Mouse (Mus musculus) forebrain, embryonic 10.5 days (tissue): ENCODE results near the gene Hoxa9. TPM values are rescaled to one million over a fixed set of nuclear protein-coding genes. Genes with fewer than 3 reads are reported as not detected.

Source experiments
- DNase-seq: peaks from one replicate; pipeline ENCODE4 v3.0.0-alpha.2; 2017; ENCODE audit warnings: low spot score; ENCODE audit errors: extremely low spot score
- H3K27ac ChIP-seq: fragments of 300-500 bp; sonication (generic); 2 replicates; pipeline ENCODE4 v1.5.1; 2016; ENCODE audit warnings: mild to moderate bottlenecking
- H3K27me3 ChIP-seq: fragments of 300-500 bp; sonication (generic); 2 replicates; pipeline ENCODE4 v1.6.1; 2016; ENCODE audit warnings: mild to moderate bottlenecking; ENCODE audit not compliant: poor library complexity, severe bottlenecking
- H3K36me3 ChIP-seq: fragments of 300-500 bp; sonication (generic); replicated peaks from 2 replicates; pipeline ENCODE4 v1.6.1; 2016; ENCODE audit warnings: mild to moderate bottlenecking, moderate library complexity
- H3K4me1 ChIP-seq: fragments of 300-500 bp; sonication (generic); 2 replicates; pipeline ENCODE4 v1.6.1; 2016
- H3K4me3 ChIP-seq: fragments of 300-500 bp; sonication (generic); 2 replicates; pipeline ENCODE4 v1.5.1; 2016; ENCODE audit warnings: mild to moderate bottlenecking, moderate library complexity
- H3K9me3 ChIP-seq: fragments of 300-500 bp; sonication (generic); 2 replicates; pipeline ENCODE4 v1.6.1; 2016; ENCODE audit warnings: mild to moderate bottlenecking, moderate library complexity
- WGBS: fragments of 180-500 bp; shearing (Covaris S2); methylation state at CpG from one replicate; pipeline ENCODE4 v1.1.7; 2016; 5-methylcytosine and 5-hydroxymethylcytosine counted together
- polyA plus RNA-seq: library from polyadenylated mRNA; unstranded; fragments of >200 nt; fragmentation: Nextera tagmentation; extraction: Ambion mirVana; gene quantifications from 2 replicates; pipeline ENCODE4 v1.2.1, GENCODE M21; 2016

The Hoxa9 gene
- not detected in 2 replicates for polyA plus RNA-seq

GRCm38 (mm10) chr6:52230516-52231165 is at the start of gene Hoxa9:
Hoxa9 (minus strand) TSS chr6:52231089.
- Histone ChIP-seq H3K36me3 (no peaks in the 10 kb centered on the region), H3K27me3 (peaks cover 100% of the 10 kb centered on the region), H3K4me3 (no peak within 1 kb of the TSS), H3K27ac (no peak within 1 kb of the TSS), H3K9me3 (no peaks in the 10 kb centered on the region), H3K4me1 (peaks cover 17% of the 10 kb centered on the region)
- no peak for DNase-seq
- WGBS, result 2% methylated on average over 21 of the region's 36 CpGs

- Histone ChIP-seq H3K27ac (no peak overlapping the region), H3K4me3 (no peak overlapping the region), H3K27me3 (peaks cover 99% of the 10 kb centered on the region), H3K9me3 (no peaks in the 10 kb centered on the region), H3K36me3 (no peaks in the 10 kb centered on the region), H3K4me1 (no peaks in the 10 kb centered on the region)
- no peak for DNase-seq
- WGBS, result 9% methylated on average over 5 of the region's 5 CpGs
Observed at GRCm38 (mm10) chr6:52276920-52277319, 46.0 kb upstream of the Hoxa9 start.

DNA sequence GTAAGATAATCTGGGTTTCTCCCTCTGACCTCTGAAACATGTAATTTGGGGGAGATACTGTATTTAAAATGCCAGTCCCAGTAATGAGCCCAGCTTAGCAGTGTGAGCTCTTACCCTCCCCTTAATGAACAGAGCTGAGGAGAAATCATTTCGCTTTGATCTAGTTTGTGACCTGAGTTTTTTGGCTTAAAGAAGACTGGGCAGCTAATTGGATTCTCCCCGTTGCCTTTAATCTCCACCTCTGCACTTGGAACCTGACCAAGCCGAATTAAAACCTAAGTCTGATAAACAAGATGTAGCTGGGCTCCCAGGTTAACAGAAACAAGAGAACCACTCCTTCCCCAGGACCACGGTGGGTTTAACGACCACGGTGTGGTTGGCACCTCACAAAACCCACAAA is 45.5 kb upstream of the Hoxa9 start:
- H3K27ac ChIP-seq, result no peak overlapping the region
- 1% methylated on average over 6 of the region's 6 CpGs for WGBS
- H3K4me1 ChIP-seq, result no peaks in the 10 kb centered on the region
- no peak overlapping the region for H3K4me3 ChIP-seq
- no peaks in the 10 kb centered on the region for H3K36me3 ChIP-seq
- H3K9me3 ChIP-seq, result no peaks in the 10 kb centered on the region
- H3K27me3 ChIP-seq, result peaks cover 99% of the 10 kb centered on the region
- no peak for DNase-seq

DNA sequence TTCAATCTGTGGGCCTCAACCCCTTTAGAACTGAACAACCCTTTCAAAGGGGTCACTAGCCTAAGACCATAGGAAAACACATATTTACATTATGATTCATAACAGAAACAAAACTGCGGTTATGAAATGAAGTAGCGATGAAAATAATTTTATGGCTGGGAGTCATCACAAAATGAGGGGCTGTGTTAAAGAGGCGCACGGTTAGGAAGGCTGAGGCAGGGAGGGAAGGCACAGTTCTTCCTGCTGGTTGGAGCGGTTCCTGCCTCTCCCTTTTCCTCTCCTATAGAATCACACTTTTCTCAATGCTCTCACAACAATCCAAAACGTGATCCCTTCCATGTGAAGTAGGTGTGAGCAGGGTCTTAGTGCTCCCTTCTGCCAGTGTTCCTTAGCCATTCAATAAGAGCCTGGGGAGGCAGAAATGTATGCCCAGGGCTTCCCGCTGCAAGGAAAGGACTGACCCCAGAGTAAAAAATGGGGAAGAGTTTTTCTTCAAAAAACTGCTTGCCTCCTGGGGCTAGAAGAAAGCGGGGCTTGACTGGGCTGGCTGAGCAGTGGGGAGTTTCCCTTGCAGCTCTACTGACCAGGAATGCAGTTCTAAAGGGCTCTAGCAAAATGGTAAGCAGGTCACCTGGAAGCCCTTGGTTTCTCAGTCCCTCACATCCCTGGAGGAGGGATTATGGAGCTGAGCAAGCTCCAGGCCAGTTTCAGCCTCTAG is 44.8 kb upstream of the Hoxa9 start:
- Histone ChIP-seq H3K36me3 (no peaks in the 10 kb centered on the region), H3K4me3 (no peak overlapping the region), H3K4me1 (no peaks in the 10 kb centered on the region), H3K9me3 (no peaks in the 10 kb centered on the region), H3K27me3 (peaks cover 99% of the 10 kb centered on the region), H3K27ac (no peak overlapping the region)
- 6% methylated on average over 8 of the region's 8 CpGs for WGBS
- DNase-seq, result no peak

- Histone ChIP-seq H3K27ac (no peak overlapping the region), H3K4me1 (no peaks in the 10 kb centered on the region), H3K36me3 (no peaks in the 10 kb centered on the region), H3K4me3 (no peak overlapping the region), H3K9me3 (no peaks in the 10 kb centered on the region), H3K27me3 (peaks cover 99% of the 10 kb centered on the region)
- under 1% methylated on average over 11 of the region's 11 CpGs for WGBS
- no peak for DNase-seq
Observed at GRCm38 (mm10) chr6:52274576-52274975, 43.7 kb upstream of the Hoxa9 start.

DNA sequence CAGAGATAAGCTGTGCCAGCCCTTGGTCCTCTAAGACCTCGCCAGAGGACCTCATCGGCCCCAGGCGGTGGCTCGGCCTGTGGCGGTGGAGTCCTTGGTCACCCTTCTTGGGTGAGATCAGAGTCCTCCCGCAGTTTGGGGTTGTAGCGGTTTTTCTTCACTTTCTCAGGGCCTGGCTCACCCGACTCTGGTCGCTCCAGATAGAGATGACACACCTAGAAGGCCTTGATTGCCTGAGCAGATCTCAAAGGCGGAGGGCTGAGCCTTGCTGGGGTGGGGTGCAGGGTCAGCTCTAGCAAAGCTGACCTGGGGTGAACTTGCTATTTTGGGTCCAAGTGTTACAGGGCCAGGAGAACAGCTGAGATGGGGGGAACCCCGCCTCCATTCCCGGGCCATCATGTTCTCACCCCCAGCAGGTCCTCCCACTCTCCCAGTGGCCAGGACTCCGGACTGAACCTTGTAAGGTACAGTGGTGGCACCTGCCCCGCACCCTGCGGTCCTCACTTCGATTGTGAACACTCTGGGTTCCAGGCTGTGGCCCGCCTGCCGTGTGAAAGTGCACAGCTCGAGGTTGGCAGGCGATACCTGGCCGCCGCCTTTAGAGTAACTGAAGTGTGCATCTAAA is 42.9 kb upstream of the Hoxa9 start:
- Histone ChIP-seq H3K27ac (no peak overlapping the region), H3K36me3 (no peaks in the 10 kb centered on the region), H3K9me3 (no peaks in the 10 kb centered on the region), H3K27me3 (peaks cover 100% of the 10 kb centered on the region), H3K4me1 (no peaks in the 10 kb centered on the region), H3K4me3 (no peak overlapping the region)
- WGBS, result 2% methylated on average over 22 of the region's 22 CpGs
- no peak for DNase-seq

GRCm38 (mm10) chr6:52272766-52273655 is 42.1 kb upstream of the Hoxa9 start:
- WGBS, result 3% methylated on average over 22 of the region's 22 CpGs
- H3K27me3 ChIP-seq, result peaks cover 100% of the 10 kb centered on the region
- H3K36me3 ChIP-seq, result no peaks in the 10 kb centered on the region
- no peak for DNase-seq
- H3K4me1 ChIP-seq, result no peaks in the 10 kb centered on the region
- no peaks in the 10 kb centered on the region for H3K9me3 ChIP-seq
- H3K4me3 ChIP-seq, result no peak overlapping the region
- no peak overlapping the region for H3K27ac ChIP-seq

GRCm38 (mm10) chr6:52270494-52271480 is 39.9 kb upstream of the Hoxa9 start:
- no peak overlapping the region for H3K4me3 ChIP-seq
- H3K27me3 ChIP-seq, result peaks cover 100% of the 10 kb centered on the region
- no peaks in the 10 kb centered on the region for H3K9me3 ChIP-seq
- H3K27ac ChIP-seq, result no peak overlapping the region
- WGBS, result 5% methylated on average over 23 of the region's 23 CpGs
- no peak for DNase-seq
- no peaks in the 10 kb centered on the region for H3K4me1 ChIP-seq
- no peaks in the 10 kb centered on the region for H3K36me3 ChIP-seq

- H3K4me3 ChIP-seq, result no peak overlapping the region
- H3K36me3 ChIP-seq, result no peaks in the 10 kb centered on the region
- no peaks in the 10 kb centered on the region for H3K9me3 ChIP-seq
- 4% methylated on average over 3 of the region's 3 CpGs for WGBS
- peak; percentile 15 for DNase-seq
- no peak overlapping the region for H3K27ac ChIP-seq
- peaks cover 100% of the 10 kb centered on the region for H3K27me3 ChIP-seq
- H3K4me1 ChIP-seq, result no peaks in the 10 kb centered on the region
Observed at GRCm38 (mm10) chr6:52268756-52269155, 37.9 kb upstream of the Hoxa9 start.

GRCm38 (mm10) chr6:52268341-52268740 is 37.5 kb upstream of the Hoxa9 start:
- Histone ChIP-seq H3K36me3 (no peaks in the 10 kb centered on the region), H3K4me1 (no peaks in the 10 kb centered on the region), H3K27me3 (peaks cover 100% of the 10 kb centered on the region), H3K4me3 (no peak overlapping the region), H3K27ac (no peak overlapping the region), H3K9me3 (no peaks in the 10 kb centered on the region)
- no peak for DNase-seq
- 1% methylated on average over 7 of the region's 7 CpGs for WGBS

DNA sequence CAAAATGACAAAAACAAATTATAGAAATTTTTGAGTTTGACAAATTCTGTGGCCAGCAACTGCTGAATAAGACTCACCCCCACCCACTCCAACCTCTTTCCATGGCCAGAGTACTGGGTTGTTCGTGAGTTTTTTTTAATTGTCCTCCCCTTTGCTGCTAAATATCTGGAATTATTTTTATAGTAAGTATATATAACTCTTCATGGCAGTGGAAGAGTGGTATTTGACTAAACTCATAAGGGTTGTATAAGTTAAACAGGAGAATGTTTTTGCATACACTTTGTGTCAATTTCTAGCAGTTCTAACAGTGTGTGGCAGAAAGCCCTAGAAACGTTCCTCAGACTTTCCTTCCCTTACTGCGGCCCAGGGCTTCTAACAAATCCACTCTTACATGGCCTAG is 36.8 kb upstream of the Hoxa9 start:
- Histone ChIP-seq H3K4me3 (no peak overlapping the region), H3K9me3 (no peaks in the 10 kb centered on the region), H3K27me3 (peaks cover 100% of the 10 kb centered on the region), H3K36me3 (no peaks in the 10 kb centered on the region), H3K27ac (no peak overlapping the region), H3K4me1 (no peaks in the 10 kb centered on the region)
- no peak for DNase-seq
- 9% methylated on average over 3 of the region's 3 CpGs for WGBS
